8 mouse cellular contexts compared by ENCODE assay signal in the genomic region with DNA sequence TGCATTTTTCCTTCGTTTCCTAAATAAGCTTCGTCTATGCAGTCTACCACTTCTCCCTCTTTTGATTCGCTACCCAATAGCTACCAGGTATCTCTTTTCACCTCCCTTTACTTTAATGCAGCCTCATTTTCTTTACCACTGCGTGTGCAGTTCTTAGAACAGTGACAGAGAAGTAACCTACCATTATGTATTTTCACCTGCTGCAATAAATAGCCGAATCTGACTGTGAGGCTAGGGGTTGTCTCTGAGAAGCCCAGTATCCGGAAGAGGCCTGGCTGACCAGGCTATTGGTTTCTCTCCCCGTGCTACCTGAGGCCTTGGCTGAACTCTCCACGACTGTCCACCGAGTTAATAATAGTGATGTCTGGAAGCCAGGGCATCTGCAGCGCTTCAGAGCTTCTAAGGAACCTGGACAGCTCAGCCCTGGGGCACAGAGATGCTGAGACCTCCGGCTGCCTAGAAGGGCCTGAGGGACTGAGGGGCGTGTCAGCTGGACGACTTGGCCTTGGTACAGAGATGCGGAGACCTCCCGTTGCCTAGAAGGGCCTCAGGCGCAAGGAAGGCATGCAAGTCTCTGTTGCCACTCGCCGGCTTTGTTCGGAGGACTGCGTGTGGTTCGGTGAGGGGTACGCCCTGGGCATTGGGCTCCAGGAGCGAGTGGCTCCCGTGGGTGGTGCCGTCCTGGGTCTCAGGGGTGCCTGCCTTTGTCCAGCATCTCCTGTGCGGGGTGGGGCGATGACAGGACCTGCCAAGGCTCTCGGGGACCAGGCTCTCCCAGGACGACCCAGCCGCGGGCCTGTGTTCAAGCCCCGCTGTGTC. TPM values are rescaled to one million over a fixed set of nuclear protein-coding genes. Genes with fewer than 3 reads are reported as not detected.
DNase-seq lines count a peak whose midpoint lies in the region; ATAC-seq lines count a peak whose summit lies in the region.

No protein-coding gene starts in this region.

- H3K4me1 ChIP-seq in hindbrain, embryonic 16.5 days (ENCODE audit: control insufficient read depth, insufficient read depth, low read depth, low read length), result peaks cover 12% of the 10 kb centered on the region
- peaks cover 4% of the 10 kb centered on the region; the same call in 1 of the 2 replicates for H3K4me1 ChIP-seq in megakaryocyte, embryonic 14.5 days

- H3K4me2 ChIP-seq in hindbrain, embryonic 16.5 days (ENCODE audit: low read length), result peak overlapping the region; percentile 70

- peak overlapping the region; percentile 20; the same call in 1 of the 2 replicates for H3K27ac ChIP-seq in hindbrain, embryonic 16.5 days (ENCODE audit: low read depth, low read length)

- peak overlapping the region; percentile 75 for H3K9ac ChIP-seq in hindbrain, embryonic 16.5 days (ENCODE audit: low read depth, low read length)

- H3K27me3 ChIP-seq in hindbrain, embryonic 16.5 days (replicated peaks; ENCODE audit: control insufficient read depth, insufficient read depth, low read length), result no peaks in the 10 kb centered on the region
- H3K27me3 ChIP-seq in megakaryocyte, embryonic 14.5 days (replicated peaks), result peaks cover 10% of the 10 kb centered on the region

- peak overlapping the region; percentile 55 for H3K4me3 ChIP-seq in hindbrain, embryonic 16.5 days (ENCODE audit: low read length)
- peak overlapping the region; percentile 56 for H3K4me3 ChIP-seq in megakaryocyte, embryonic 14.5 days (replicated peaks)

- H3K36me3 ChIP-seq in hindbrain, embryonic 16.5 days (ENCODE audit: control insufficient read depth, insufficient read depth, low read length), result peaks cover 10% of the 10 kb centered on the region
- H3K36me3 ChIP-seq in megakaryocyte, embryonic 14.5 days (replicated peaks; ENCODE audit: low read length), result no peaks in the 10 kb centered on the region

- intact Hi-C loops in left cerebral cortex, postnatal 14 days (cut with DNase I), result no loop called here

- WGBS in hindbrain, embryonic 16.5 days, result 13% methylated on average over 32 of the region's 32 CpGs

- ATAC-seq in hindbrain, embryonic 16.5 days, result peak; percentile 99

- DNase-seq in adrenal gland, postnatal 14 days, result peak; percentile 84
- DNase-seq in embryo, embryonic 10.5 days (ENCODE audit: low spot score), result peak; percentile 92
- DNase-seq in gastrocnemius, postnatal 10 days, result peak; percentile 59
- peak; percentile 46 to 67 for DNase-seq in left cerebral cortex, postnatal 14 days (ENCODE audit: low spot score in 2 of 2)
- DNase-seq in right cerebral cortex, postnatal 14 days, result peak; percentile 53
- no peak for DNase-seq in thymus, postnatal 25 days

- H3K9me3 ChIP-seq in hindbrain, embryonic 16.5 days (ENCODE audit: control insufficient read depth, low read length), result no peaks in the 10 kb centered on the region
- peaks cover 10% of the 10 kb centered on the region for H3K9me3 ChIP-seq in megakaryocyte, embryonic 14.5 days

RNA-seq across cellular contexts. Expression of gene Zkscan7, which starts 17.4 kb away (rescaled TPM):
- 9.3 and 11.5 TPM in 2 replicates for total RNA-seq in adrenal gland, postnatal 14 days (2021)
- total RNA-seq in gastrocnemius, postnatal 10 days (2021), result 1 to 10 TPM; 4.9 to 6.1 TPM
- 3.9 and 4.5 TPM in 2 replicates for polyA plus RNA-seq in hindbrain, embryonic 16.5 days (2015; fragmentation: Nextera tagmentation; extraction: Ambion mirVana)
- 1 to 10 TPM; 4.8 to 5.6 TPM for total RNA-seq in left cerebral cortex, postnatal 14 days (2021)
- not detected in 2 replicates for polyA plus RNA-seq in megakaryocyte, embryonic 14.5 days (2012; ENCODE audit: insufficient read depth, low replicate concordance)

RNA-seq across cellular contexts. Expression of gene Zfp105, which starts 19.9 kb away (rescaled TPM):
- 4.1 and 5.7 TPM in 2 replicates for total RNA-seq in adrenal gland, postnatal 14 days (2021)
- 1 to 10 TPM; 4.6 to 6.3 TPM for total RNA-seq in gastrocnemius, postnatal 10 days (2021)
- polyA plus RNA-seq in hindbrain, embryonic 16.5 days (2015; fragmentation: Nextera tagmentation; extraction: Ambion mirVana), result 14.4 and 18.0 TPM in 2 replicates
- total RNA-seq in left cerebral cortex, postnatal 14 days (2021), result 1 to 10 TPM; 6.0 to 6.3 TPM
- polyA plus RNA-seq in megakaryocyte, embryonic 14.5 days (2012; ENCODE audit: insufficient read depth, low replicate concordance), result not detected in 2 replicates

RNA-seq across cellular contexts. Expression of gene Zfp445, which starts 37.1 kb away (rescaled TPM):
- 100 and 106 TPM in 2 replicates for total RNA-seq in adrenal gland, postnatal 14 days (2021)
- 10 to 100 TPM; 46.6 to 60.7 TPM for total RNA-seq in gastrocnemius, postnatal 10 days (2021)
- polyA plus RNA-seq in hindbrain, embryonic 16.5 days (2015; fragmentation: Nextera tagmentation; extraction: Ambion mirVana), result 88.3 and 102 TPM in 2 replicates
- total RNA-seq in left cerebral cortex, postnatal 14 days (2021), result 100 to 1,000 TPM; 150 to 160 TPM
- 3.9 TPM in 1 of 2 replicates, not detected in the other for polyA plus RNA-seq in megakaryocyte, embryonic 14.5 days (2012; ENCODE audit: insufficient read depth, low replicate concordance)

RNA-seq across cellular contexts. Expression of gene 1110059G10Rik, which starts 47.9 kb away (rescaled TPM):
- 21.9 and 22.4 TPM in 2 replicates for total RNA-seq in adrenal gland, postnatal 14 days (2021)
- total RNA-seq in gastrocnemius, postnatal 10 days (2021), result 10 to 100 TPM; 14.6 to 15.6 TPM
- 24.8 and 25.0 TPM in 2 replicates for polyA plus RNA-seq in hindbrain, embryonic 16.5 days (2015; fragmentation: Nextera tagmentation; extraction: Ambion mirVana)
- total RNA-seq in left cerebral cortex, postnatal 14 days (2021), result 10 to 100 TPM; 22.4 TPM
- 2.4 TPM in 1 of 2 replicates, not detected in the other for polyA plus RNA-seq in megakaryocyte, embryonic 14.5 days (2012; ENCODE audit: insufficient read depth, low replicate concordance)

RNA-seq across cellular contexts. Expression of gene Kif15, which starts 47.9 kb away (rescaled TPM):
- 10.8 and 12.2 TPM in 2 replicates for total RNA-seq in adrenal gland, postnatal 14 days (2021)
- 1 to 10 TPM; 7.9 to 8.1 TPM for total RNA-seq in gastrocnemius, postnatal 10 days (2021)
- polyA plus RNA-seq in hindbrain, embryonic 16.5 days (2015; fragmentation: Nextera tagmentation; extraction: Ambion mirVana), result 8.2 and 10.7 TPM in 2 replicates
- 1 to 10 TPM; 2.4 to 2.6 TPM for total RNA-seq in left cerebral cortex, postnatal 14 days (2021)
- polyA plus RNA-seq in megakaryocyte, embryonic 14.5 days (2012; ENCODE audit: insufficient read depth, low replicate concordance), result 1.3 and 2.1 TPM in 2 replicates
